Mouse (Mus musculus): Measurements from ENCODE around the gene Rnase12.

GRCm38 (mm10) chr14:51060761-51061160, 3.3 kb upstream of the Rnase12 start:
- TF ChIP-seq GATA1 (IDR thresholded peaks at IDR 0.05; ENCODE audit: borderline replicate concordance, low read length) (no peak), FLI1 (IDR thresholded peaks at IDR 0.05; ENCODE audit: low read length) (no peak)
